Mouse (Mus musculus) midbrain, embryonic 11.5 days (tissue): ENCODE measurements around the gene Tmod3. TPM values are rescaled to one million over a fixed set of nuclear protein-coding genes. Genes with fewer than 3 reads are reported as not detected.
"Not testable (repeated sequence)": the region's sequence is repeated elsewhere in the genome, so short reads cannot be mapped to it uniquely, and the experiment has no call there.

Experiments used
- ATAC-seq: fragments of 200-750 bp; cut with Nextera tagmentation; 2 replicates; pipeline ENCODE4 v1.8.0; 2017; ENCODE audit warnings: moderate TSS enrichment, moderate library complexity; ENCODE audit not compliant: low FRiP score
- DNase-seq: peaks from one replicate; pipeline ENCODE4 v3.0.0; 2015; ENCODE audit warnings: low spot score; ENCODE audit errors: missing footprints
- H3K27ac ChIP-seq: fragments of 300-500 bp; sonication (generic); 2 replicates; pipeline ENCODE4 v1.5.1; 2014; ENCODE audit warnings: low read depth, low read length
- H3K27me3 ChIP-seq: fragments of 300-500 bp; sonication (generic); 2 replicates; pipeline ENCODE4 v1.6.1; 2014; ENCODE audit warnings: mild to moderate bottlenecking, low read length, moderate library complexity, mixed read lengths; ENCODE audit not compliant: control insufficient read depth, insufficient read depth
- H3K36me3 ChIP-seq: fragments of 300-500 bp; sonication (generic); 2 replicates; pipeline ENCODE4 v1.6.1; 2014; ENCODE audit warnings: mild to moderate bottlenecking, low read length, moderate library complexity, mixed read lengths; ENCODE audit not compliant: control insufficient read depth, insufficient read depth
- H3K4me1 ChIP-seq: fragments of 300-500 bp; sonication (generic); 2 replicates; pipeline ENCODE4 v1.6.1; 2014; ENCODE audit warnings: low read length; ENCODE audit not compliant: control insufficient read depth, insufficient read depth
- H3K4me2 ChIP-seq: fragments of 300-500 bp; sonication (generic); 2 replicates; pipeline ENCODE4 v1.6.1; 2014; ENCODE audit warnings: mild to moderate bottlenecking, moderate library complexity
- H3K4me3 ChIP-seq: fragments of 300-500 bp; sonication (generic); 2 replicates; pipeline ENCODE4 v1.5.1; 2014; ENCODE audit warnings: low read depth, low read length
- H3K9ac ChIP-seq: fragments of 300-500 bp; sonication (generic); 2 replicates; pipeline ENCODE4 v1.6.1; 2014; ENCODE audit warnings: low read length
- H3K9me3 ChIP-seq: fragments of 300-500 bp; sonication (generic); 2 replicates; pipeline ENCODE4 v1.6.1; 2016; ENCODE audit warnings: low read length; ENCODE audit not compliant: control insufficient read depth
- WGBS: fragments of 180-500 bp; shearing (Covaris S2); extraction: QIAGEN DNeasy Blood & Tissue Kit; methylation state at CpG from one replicate; pipeline ENCODE4 v1.1.7; 2014; 5-methylcytosine and 5-hydroxymethylcytosine counted together
- polyA plus RNA-seq: library from polyadenylated mRNA; unstranded; fragments of >200 nt; fragmentation: Nextera tagmentation; extraction: Ambion mirVana; gene quantifications from 2 replicates; pipeline ENCODE4 v1.2.1, GENCODE M21; 2014

The Tmod3 gene
- polyA plus RNA-seq, 1 experiment from 2014 or later: 97.4 TPM

GRCm38 (mm10) chr9:75541497-75541896 lies 18.0 kb downstream of the Tmod3 start:
- Histone ChIP-seq H3K4me2 (no peak overlapping the region), H3K4me1 (0 out of 2 replicates have a peak, but pooled peaks cover 2% of the 10 kb centered on the region), H3K9me3 (no peaks in the 10 kb centered on the region), H3K4me3 (no peak overlapping the region), H3K36me3 (no peaks in the 10 kb centered on the region), H3K9ac (no peak overlapping the region), H3K27ac (no peak overlapping the region), H3K27me3 (no peaks in the 10 kb centered on the region)
- ATAC-seq (no peak; the same call in 1 of the 2 replicates), DNase-seq (no peak)
- 28% methylated on average over 5 of the region's 5 CpGs for WGBS

GRCm38 (mm10) chr9:75536422-75536821 lies 23.0 kb downstream of the Tmod3 start:
- WGBS: 77% methylated on average over 1 of the region's 1 CpGs
- Histone ChIP-seq H3K4me2 (no peak overlapping the region), H3K9ac (no peak overlapping the region), H3K36me3 (no peaks in the 10 kb centered on the region), H3K9me3 (no peaks in the 10 kb centered on the region), H3K27ac (no peak overlapping the region), H3K27me3 (no peaks in the 10 kb centered on the region), H3K4me3 (no peak overlapping the region), H3K4me1 (no peaks in the 10 kb centered on the region)
- ATAC-seq (no peak), DNase-seq (no peak)

- ATAC-seq (no peak), DNase-seq (no peak)
- H3K27me3 ChIP-seq: no peaks in the 10 kb centered on the region
- H3K27ac ChIP-seq: no peak overlapping the region
- no peaks in the 10 kb centered on the region for H3K4me1 ChIP-seq
- no peaks in the 10 kb centered on the region for H3K9me3 ChIP-seq
- no peak overlapping the region for H3K9ac ChIP-seq
- no peaks in the 10 kb centered on the region for H3K36me3 ChIP-seq
- 86% methylated on average over 8 of the region's 8 CpGs for WGBS
- H3K4me3 ChIP-seq: no peak overlapping the region
- H3K4me2 ChIP-seq: no peak overlapping the region
Observed at GRCm38 (mm10) chr9:75534431-75534962, 25.0 kb downstream of the Tmod3 start.

- 84% methylated on average over 8 of the region's 9 CpGs for WGBS
- H3K27me3 ChIP-seq, ATAC-seq: not testable (repeated sequence)
Observed at GRCm38 (mm10) chr9:75532989-75533388, 26.5 kb downstream of the Tmod3 start.

GRCm38 (mm10) chr9:75532461-75532860 lies 27.0 kb downstream of the Tmod3 start:
- WGBS: 92% methylated on average over 7 of the region's 7 CpGs
- no peaks in the 10 kb centered on the region for H3K36me3 ChIP-seq
- H3K4me1 ChIP-seq: no peaks in the 10 kb centered on the region
- no peaks in the 10 kb centered on the region for H3K27me3 ChIP-seq
- ATAC-seq (no peak), DNase-seq (no peak)
- H3K9me3 ChIP-seq: no peaks in the 10 kb centered on the region
- no peak overlapping the region for H3K27ac ChIP-seq
- H3K9ac ChIP-seq: no peak overlapping the region
- H3K4me3 ChIP-seq: no peak overlapping the region
- H3K4me2 ChIP-seq: no peak overlapping the region

More at GRCm38 (mm10) chr9:75532989-75533388, 26.5 kb downstream of the Tmod3 start:
- not testable (repeated sequence) for H3K4me2 ChIP-seq, H3K27ac ChIP-seq, DNase-seq, H3K36me3 ChIP-seq, H3K9ac ChIP-seq, H3K4me3 ChIP-seq, H3K4me1 ChIP-seq, H3K9me3 ChIP-seq

- Histone ChIP-seq H3K27ac (no peak overlapping the region), H3K9me3 (no peaks in the 10 kb centered on the region), H3K4me3 (no peak overlapping the region), H3K4me2 (no peak overlapping the region), H3K4me1 (no peaks in the 10 kb centered on the region), H3K27me3 (no peaks in the 10 kb centered on the region), H3K9ac (no peak overlapping the region), H3K36me3 (no peaks in the 10 kb centered on the region)
- no peak for DNase-seq
- WGBS: 84% methylated on average over 5 of the region's 5 CpGs
- ATAC-seq: no peak
Observed at GRCm38 (mm10) chr9:75529358-75529757, 30.1 kb downstream of the Tmod3 start.

GRCm38 (mm10) chr9:75528096-75528495 lies 31.4 kb downstream of the Tmod3 start:
- no peak for ATAC-seq
- no peaks in the 10 kb centered on the region for H3K4me1 ChIP-seq
- no peak overlapping the region for H3K4me2 ChIP-seq
- DNase-seq: no peak
- H3K27me3 ChIP-seq: no peaks in the 10 kb centered on the region
- no peak overlapping the region for H3K4me3 ChIP-seq
- H3K9me3 ChIP-seq: no peaks in the 10 kb centered on the region
- H3K36me3 ChIP-seq: no peaks in the 10 kb centered on the region
- WGBS: 97% methylated on average over 9 of the region's 9 CpGs
- H3K27ac ChIP-seq: no peak overlapping the region
- no peak overlapping the region for H3K9ac ChIP-seq

- no peak for ATAC-seq
Observed at GRCm38 (mm10) chr9:75527368-75528059, 31.9 kb downstream of the Tmod3 start.

GRCm38 (mm10) chr9:75523646-75524045 lies 35.8 kb downstream of the Tmod3 start:
- Histone ChIP-seq H3K4me1 (no peaks in the 10 kb centered on the region), H3K36me3 (no peaks in the 10 kb centered on the region), H3K9ac (no peak overlapping the region), H3K27me3 (no peaks in the 10 kb centered on the region), H3K4me3 (no peak overlapping the region), H3K4me2 (no peak overlapping the region), H3K9me3 (no peaks in the 10 kb centered on the region), H3K27ac (no peak overlapping the region)
- no peak for DNase-seq
- 62% methylated on average over 6 of the region's 6 CpGs for WGBS
- no peak for ATAC-seq

More at GRCm38 (mm10) chr9:75527368-75528059, 31.9 kb downstream of the Tmod3 start:
- H3K9ac ChIP-seq: no peak overlapping the region
- no peaks in the 10 kb centered on the region for H3K9me3 ChIP-seq
- H3K27me3 ChIP-seq: no peaks in the 10 kb centered on the region
- WGBS: 92% methylated on average over 13 of the region's 13 CpGs
- H3K4me2 ChIP-seq: no peak overlapping the region
- DNase-seq: no peak
- no peaks in the 10 kb centered on the region for H3K36me3 ChIP-seq
- no peak overlapping the region for H3K4me3 ChIP-seq
- no peaks in the 10 kb centered on the region for H3K4me1 ChIP-seq
- no peak overlapping the region for H3K27ac ChIP-seq
